Mouse (Mus musculus) C2C12 (cell line): ENCODE measurements around the gene Tarbp1. TPM values are rescaled to one million over a fixed set of nuclear protein-coding genes. Genes with fewer than 3 reads are reported as not detected.

Experiments
- H3K27me3 ChIP-seq: one replicate; pipeline ENCODE4 v1.6.1; 2011; ENCODE audit not compliant: control insufficient read depth, insufficient read depth, insufficient read length
- H3K36me3 ChIP-seq: one replicate; pipeline ENCODE4 v1.6.1; 2011; ENCODE audit not compliant: control insufficient read depth, insufficient read depth
- H3K4me3 ChIP-seq: one replicate; pipeline ENCODE4 v1.5.1; 2011; ENCODE audit warnings: mild to moderate bottlenecking, control low read depth; ENCODE audit not compliant: poor library complexity, insufficient read depth, severe bottlenecking
- H3K79me2 ChIP-seq: one replicate; pipeline ENCODE4 v1.6.1; 2011; ENCODE audit not compliant: control insufficient read depth, insufficient read depth
- H3K79me3 ChIP-seq: one replicate; pipeline ENCODE4 v1.6.1; 2011; ENCODE audit warnings: low read depth, control low read depth
- H3ac ChIP-seq: one replicate; pipeline ENCODE3; 2011; ENCODE audit warnings: low read depth; ENCODE audit not compliant: control insufficient read depth, insufficient read length
- CEBPB ChIP-seq: IDR thresholded peaks from one replicate; pipeline ENCODE4 v1.6.1; 2011; ENCODE audit warnings: low read depth, mild to moderate bottlenecking, control low read depth, moderate library complexity
- CTCF ChIP-seq: IDR thresholded peaks from one replicate; pipeline ENCODE4 v1.5.1; 2011; ENCODE audit not compliant: control insufficient read depth, insufficient read depth, insufficient read length
- FOSL1 ChIP-seq: IDR thresholded peaks from one replicate; pipeline ENCODE4 v1.8.0; 2011; ENCODE audit warnings: mild to moderate bottlenecking, low read length; ENCODE audit not compliant: poor library complexity, insufficient read depth, severe bottlenecking
- MAX ChIP-seq: IDR thresholded peaks from one replicate; pipeline ENCODE4 v1.6.1; 2011; ENCODE audit warnings: mild to moderate bottlenecking, control low read depth
- MYOD1 ChIP-seq: IDR thresholded peaks from one replicate; pipeline ENCODE4 v1.6.1; 2011; ENCODE audit warnings: low read depth; ENCODE audit not compliant: control insufficient read depth, insufficient read length
- MYOG ChIP-seq: IDR thresholded peaks from one replicate; pipeline ENCODE4 v1.6.1; 2011; ENCODE audit not compliant: control insufficient read depth, insufficient read length; ENCODE audit errors: extremely low read depth
- USF1 ChIP-seq: IDR thresholded peaks from one replicate; pipeline ENCODE4 v1.6.1; 2011; ENCODE audit warnings: low read depth, mild to moderate bottlenecking, control low read depth, moderate library complexity
- polyA plus RNA-seq: library from polyadenylated mRNA; unstranded; fragments of >200 nt; fragmentation: generic; extraction: Trizol; gene quantifications from one replicate; pipeline ENCODE4 v1.2.1, GENCODE M21; 2012; ENCODE audit warnings: missing spikeins

The Tarbp1 gene
- polyA plus RNA-seq, 1 experiment = 3.9 TPM

DNA sequence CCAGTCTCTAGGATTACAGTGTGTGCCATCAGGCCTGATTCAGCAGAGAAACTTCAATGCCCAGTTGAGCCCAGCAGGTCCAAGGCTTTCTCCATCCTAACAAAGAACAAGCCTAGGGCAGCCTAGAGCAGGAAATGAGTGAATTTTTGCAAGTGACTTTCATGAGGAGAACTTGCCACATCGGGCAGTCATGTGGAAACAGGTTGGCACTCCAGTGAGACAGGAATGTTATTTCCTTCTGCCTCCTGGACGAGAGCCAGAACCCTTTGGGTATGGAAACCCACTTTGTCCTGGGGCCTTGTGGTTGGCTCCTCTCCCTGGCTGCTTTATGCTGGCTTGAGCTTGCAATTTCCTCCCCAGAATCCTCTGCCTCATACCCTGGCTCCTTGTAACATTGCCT lies 83.3 kb downstream of the Tarbp1 start:
- Histone ChIP-seq H3K79me2 (no peaks in the 10 kb centered on the region), H3ac (no peak overlapping the region), H3K36me3 (no peaks in the 10 kb centered on the region), H3K4me3 (no peak overlapping the region), H3K27me3 (peaks cover 34% of the 10 kb centered on the region), H3K79me3 (no peaks in the 10 kb centered on the region)
- TF ChIP-seq FOSL1 = no peak
- TF ChIP-seq USF1 = no peak
- TF ChIP-seq CTCF = no peak
- TF ChIP-seq MAX = no peak
- no peak for TF ChIP-seq CEBPB
- no peak for TF ChIP-seq MYOD1
- TF ChIP-seq MYOG = no peak

DNA sequence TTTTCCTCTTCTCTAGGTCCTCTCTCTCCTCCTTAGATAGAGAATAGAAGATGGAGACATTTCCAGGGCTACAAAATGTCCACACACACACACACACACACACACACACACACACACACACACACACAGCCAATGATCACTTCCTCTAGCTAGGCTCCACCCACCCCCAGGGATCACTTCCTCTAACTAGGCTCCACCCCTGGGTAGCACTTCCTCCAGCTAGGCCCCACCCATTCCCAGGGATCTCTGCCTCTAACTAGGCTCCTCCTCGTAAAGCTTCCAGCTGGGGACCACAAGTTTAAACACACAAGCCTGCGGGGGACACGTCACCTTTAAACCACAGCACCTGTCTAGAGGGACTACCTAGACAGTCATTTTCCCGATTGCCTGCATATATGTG lies 87.3 kb downstream of the Tarbp1 start:
- H3K4me3 ChIP-seq = no peak overlapping the region
- H3K79me3 ChIP-seq = no peaks in the 10 kb centered on the region
- TF ChIP-seq MAX (no peak), CTCF (no peak), MYOD1 (no peak), MYOG (no peak), USF1 (no peak)
- H3K79me2 ChIP-seq = no peaks in the 10 kb centered on the region
- H3ac ChIP-seq = no peak overlapping the region
- no peaks in the 10 kb centered on the region for H3K36me3 ChIP-seq
- H3K27me3 ChIP-seq = peaks cover 26% of the 10 kb centered on the region

DNA sequence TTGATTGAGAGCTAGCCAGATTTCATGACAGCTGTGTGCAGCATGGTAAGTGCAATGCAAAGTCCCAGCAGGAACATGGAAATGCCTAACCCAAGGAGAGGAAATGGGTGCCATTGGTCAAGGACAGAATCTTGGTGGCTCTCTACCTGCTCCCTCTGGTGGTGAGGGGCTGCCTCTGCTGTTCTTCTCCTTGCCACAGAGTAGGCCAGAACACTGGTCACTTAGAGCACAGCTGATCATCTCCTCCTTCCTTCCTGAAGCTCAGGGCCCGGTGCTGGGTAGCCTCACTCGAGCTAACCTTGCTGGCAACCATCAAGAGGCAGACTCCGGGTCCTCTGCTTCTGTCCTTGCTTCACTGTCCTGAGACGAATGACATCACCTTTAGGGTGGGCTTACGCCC lies 92.1 kb downstream of the Tarbp1 start:
- H3K79me3 ChIP-seq = no peaks in the 10 kb centered on the region
- H3K79me2 ChIP-seq = no peaks in the 10 kb centered on the region
- peaks cover 19% of the 10 kb centered on the region for H3K27me3 ChIP-seq
- TF ChIP-seq MYOG (no peak), FOSL1 (no peak), MAX (no peak), CEBPB (no peak), CTCF (peak; percentile 8), MYOD1 (no peak)
- no peak overlapping the region for H3K4me3 ChIP-seq
- no peaks in the 10 kb centered on the region for H3K36me3 ChIP-seq
- no peak overlapping the region for H3ac ChIP-seq

DNA sequence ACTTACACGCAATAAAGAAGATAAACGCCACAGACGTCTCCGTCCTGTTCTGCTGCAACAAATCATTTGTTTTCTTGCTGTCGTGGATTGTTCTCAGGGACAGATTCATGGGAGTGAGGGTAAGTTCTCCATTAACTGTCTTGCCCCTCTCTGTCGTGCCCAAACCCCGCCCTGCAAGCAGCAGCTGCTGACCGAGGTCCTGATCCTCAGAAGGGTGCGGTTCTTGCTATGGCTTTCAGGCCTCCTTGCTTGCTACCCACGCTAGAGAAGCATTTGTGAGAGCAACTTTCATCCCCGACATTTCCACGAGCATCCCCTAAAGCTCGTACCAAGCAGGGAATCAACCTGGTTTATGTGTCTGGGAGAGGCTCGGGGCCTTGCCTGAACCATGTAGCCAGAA lies 92.6 kb downstream of the Tarbp1 start:
- H3K27me3 ChIP-seq = peaks cover 20% of the 10 kb centered on the region
- no peaks in the 10 kb centered on the region for H3K79me2 ChIP-seq
- no peaks in the 10 kb centered on the region for H3K36me3 ChIP-seq
- H3K79me3 ChIP-seq = no peaks in the 10 kb centered on the region
- no peak overlapping the region for H3ac ChIP-seq
- H3K4me3 ChIP-seq = no peak overlapping the region
- TF ChIP-seq CEBPB = no peak
- no peak for TF ChIP-seq MYOG
- TF ChIP-seq FOSL1 = no peak
- no peak for TF ChIP-seq CTCF
- TF ChIP-seq USF1 = no peak
- TF ChIP-seq MYOD1 = no peak
- TF ChIP-seq MAX = no peak

DNA sequence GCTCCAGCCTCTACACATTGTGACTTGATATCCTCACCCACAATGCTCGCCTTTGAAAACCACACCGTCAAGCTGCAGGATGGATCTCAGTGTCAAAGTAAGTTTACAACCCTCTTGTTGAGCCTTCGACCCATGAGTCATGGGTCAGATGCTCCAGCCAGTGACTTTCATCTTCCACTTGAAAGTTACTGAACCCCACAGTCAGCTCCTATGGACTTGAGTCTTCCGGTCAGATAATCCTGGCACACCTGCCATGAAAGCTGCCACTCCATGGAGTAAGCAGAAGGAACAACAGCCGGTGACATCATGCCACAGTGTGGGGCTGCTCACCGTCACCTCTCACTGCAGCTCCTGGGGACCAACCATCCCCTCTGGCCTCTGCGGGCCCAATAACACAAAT lies 93.6 kb downstream of the Tarbp1 start:
- Histone ChIP-seq H3K4me3 (no peak overlapping the region), H3ac (no peak overlapping the region), H3K79me3 (no peaks in the 10 kb centered on the region), H3K79me2 (no peaks in the 10 kb centered on the region), H3K36me3 (no peaks in the 10 kb centered on the region), H3K27me3 (peaks cover 30% of the 10 kb centered on the region)
- TF ChIP-seq MYOG (no peak), MYOD1 (no peak), USF1 (no peak), FOSL1 (no peak), CEBPB (no peak), MAX (no peak)

DNA sequence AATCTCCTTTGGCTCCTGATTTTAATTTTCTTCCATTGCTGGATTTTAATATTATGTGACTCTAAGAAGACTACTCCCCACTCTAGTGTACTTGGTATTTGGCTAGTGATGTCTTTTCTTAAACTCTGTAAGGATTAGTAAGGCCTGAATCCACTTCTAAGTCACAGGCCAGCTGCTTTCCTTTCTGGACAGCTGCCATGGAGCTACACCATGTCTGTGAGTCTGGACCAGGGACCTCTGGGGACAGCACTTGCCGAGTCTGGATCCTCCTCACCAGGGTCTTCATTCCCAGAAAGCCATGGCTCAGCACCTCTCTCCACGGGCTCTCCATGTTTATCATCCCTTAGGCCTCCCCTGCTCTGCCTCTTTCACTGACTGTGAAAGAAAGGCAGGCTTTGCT lies 94.7 kb downstream of the Tarbp1 start:
- Histone ChIP-seq H3K27me3 (peaks cover 31% of the 10 kb centered on the region), H3K79me2 (no peaks in the 10 kb centered on the region), H3K36me3 (no peaks in the 10 kb centered on the region), H3K4me3 (no peak overlapping the region), H3K79me3 (no peaks in the 10 kb centered on the region), H3ac (no peak overlapping the region)
- TF ChIP-seq CTCF = no peak
- no peak for TF ChIP-seq USF1
- no peak for TF ChIP-seq MYOD1
- no peak for TF ChIP-seq FOSL1
- TF ChIP-seq CEBPB = no peak
- no peak for TF ChIP-seq MAX
- no peak for TF ChIP-seq MYOG

DNA sequence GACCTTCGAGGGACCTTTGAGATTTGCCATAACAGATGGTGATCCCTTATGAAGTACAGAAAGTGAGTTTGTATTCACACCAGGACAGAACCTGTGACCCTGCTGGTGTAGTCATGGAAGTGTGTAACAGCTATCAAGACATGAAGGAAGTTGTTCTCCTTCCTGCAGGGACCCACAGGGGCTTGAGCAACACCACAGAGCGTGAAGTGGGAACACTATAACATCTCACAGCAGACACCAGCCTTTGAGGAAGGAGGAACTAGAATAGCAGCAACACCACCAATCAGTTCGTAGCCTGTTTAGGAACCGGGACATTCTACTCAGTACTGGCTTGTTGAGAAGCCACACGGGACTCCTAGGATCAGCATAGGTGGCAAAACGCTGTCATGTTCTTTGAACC lies 95.3 kb downstream of the Tarbp1 start:
- Histone ChIP-seq H3K27me3 (peaks cover 33% of the 10 kb centered on the region), H3K36me3 (no peaks in the 10 kb centered on the region), H3ac (no peak overlapping the region), H3K4me3 (no peak overlapping the region), H3K79me3 (no peaks in the 10 kb centered on the region), H3K79me2 (no peaks in the 10 kb centered on the region)
- TF ChIP-seq MYOD1 = no peak
- no peak for TF ChIP-seq MAX
- no peak for TF ChIP-seq CEBPB
- TF ChIP-seq MYOG = no peak
- no peak for TF ChIP-seq CTCF
- no peak for TF ChIP-seq FOSL1
- no peak for TF ChIP-seq USF1

Other genes starting within 250 kb of the Tarbp1 start
- not detected for gene Slc35f3, start 176.5 kb downstream of the Tarbp1 start, polyA plus RNA-seq
- gene Coa6, start 52.5 kb downstream of the Tarbp1 start, polyA plus RNA-seq = 37.9 TPM
- 20.9 TPM for gene Irf2bp2, start 118.9 kb upstream of the Tarbp1 start, polyA plus RNA-seq